Mouse (Mus musculus): ENCODE results near the gene Trpc7.

Gene Trpc7

GRCm38 (mm10) chr13:56895893-56896292, at the start of gene Trpc7:
Gene Trpc7 (minus strand): TSS chr13:56895993.
- DNase-seq: no peak

- DNase-seq: no peak
Observed at GRCm38 (mm10) chr13:56939261-56939660, 43.5 kb upstream of the Trpc7 start.

- no peak for DNase-seq
Observed at GRCm38 (mm10) chr13:56933832-56934510, 38.2 kb upstream of the Trpc7 start.

- DNase-seq: no peak
Observed at GRCm38 (mm10) chr13:56930421-56930820, 34.6 kb upstream of the Trpc7 start.

GRCm38 (mm10) chr13:56922976-56923375, 27.2 kb upstream of the Trpc7 start:
- DNase-seq: no peak

GRCm38 (mm10) chr13:56921251-56921650, 25.5 kb upstream of the Trpc7 start:
- no peak for DNase-seq

GRCm38 (mm10) chr13:56914721-56915120, 18.9 kb upstream of the Trpc7 start:
- no peak for DNase-seq

- no peak for DNase-seq
Observed at GRCm38 (mm10) chr13:56911093-56911492, 15.3 kb upstream of the Trpc7 start.

GRCm38 (mm10) chr13:56895386-56895785, 407 bp downstream of the Trpc7 start:
- DNase-seq: no peak

- no peak for DNase-seq
Observed at GRCm38 (mm10) chr13:56894543-56894942, 1.2 kb downstream of the Trpc7 start.

GRCm38 (mm10) chr13:56889888-56890287, 5.9 kb downstream of the Trpc7 start:
- no peak for DNase-seq

- DNase-seq: no peak
Observed at GRCm38 (mm10) chr13:56882931-56883330, 12.9 kb downstream of the Trpc7 start.

- no peak for DNase-seq
Observed at GRCm38 (mm10) chr13:56864567-56864966, 31.2 kb downstream of the Trpc7 start.

GRCm38 (mm10) chr13:56862011-56862410, 33.8 kb downstream of the Trpc7 start:
- no peak for DNase-seq

- DNase-seq: no peak
Observed at GRCm38 (mm10) chr13:56854506-56854905, 41.3 kb downstream of the Trpc7 start.

- DNase-seq: no peak
Observed at GRCm38 (mm10) chr13:56853436-56853835, 42.4 kb downstream of the Trpc7 start.

GRCm38 (mm10) chr13:56845866-56846265, 49.9 kb downstream of the Trpc7 start:
- DNase-seq: no peak

- peak; percentile 7 for DNase-seq
Observed at GRCm38 (mm10) chr13:56815471-56815870, 80.3 kb downstream of the Trpc7 start.

GRCm38 (mm10) chr13:56806776-56807490, 88.9 kb downstream of the Trpc7 start:
- peak; percentile 80 for DNase-seq

- DNase-seq: no peak
Observed at GRCm38 (mm10) chr13:56805131-56805530, 90.7 kb downstream of the Trpc7 start.

- DNase-seq: no peak
Observed at GRCm38 (mm10) chr13:56797459-56797858, 98.3 kb downstream of the Trpc7 start.

- no peak for DNase-seq
Observed at GRCm38 (mm10) chr13:56795501-56795900, 100.3 kb downstream of the Trpc7 start.

- no peak for DNase-seq
Observed at GRCm38 (mm10) chr13:56794441-56794840, 101.4 kb downstream of the Trpc7 start.

- DNase-seq: no peak
Observed at GRCm38 (mm10) chr13:56792844-56793243, 102.9 kb downstream of the Trpc7 start.

- DNase-seq: no peak
Observed at GRCm38 (mm10) chr13:56790683-56791082, 105.1 kb downstream of the Trpc7 start.

All from cerebellum, adult 11 months (tissue).